Mouse (Mus musculus): ENCODE measurements at regions not wholly inside any gene's neighbourhood (a gene's known extent, or its start where the extent isn't known, plus 50 kb on each side); places are given as distances from the start of the nearest gene placed in this dataset.
"Not testable (repeated sequence)": the region's sequence is repeated elsewhere in the genome, so short reads cannot be mapped to it uniquely, and the experiment has no call there.

DNA sequence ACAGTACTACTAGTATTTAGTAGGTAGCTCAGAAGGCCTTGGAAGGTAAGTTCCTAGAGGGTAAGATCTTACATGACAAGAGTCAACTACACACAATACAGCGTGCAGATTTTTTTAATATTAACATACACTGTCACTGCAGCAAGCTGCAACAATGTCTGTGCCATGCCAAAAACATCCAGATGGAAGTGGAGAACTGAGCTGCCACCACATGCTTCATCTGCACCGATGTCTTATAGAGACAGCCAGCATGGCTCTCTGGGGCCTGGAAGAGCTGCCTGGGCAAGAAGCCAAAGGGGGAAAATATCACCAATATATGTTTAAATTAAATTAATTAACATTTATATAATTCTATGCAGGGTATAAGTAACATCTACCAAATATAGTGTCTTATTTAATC lies 795.3 kb downstream of the Cypt12 start:
- no peak for DNase-seq (ENCODE audit: low read depth, low spot score)

DNA sequence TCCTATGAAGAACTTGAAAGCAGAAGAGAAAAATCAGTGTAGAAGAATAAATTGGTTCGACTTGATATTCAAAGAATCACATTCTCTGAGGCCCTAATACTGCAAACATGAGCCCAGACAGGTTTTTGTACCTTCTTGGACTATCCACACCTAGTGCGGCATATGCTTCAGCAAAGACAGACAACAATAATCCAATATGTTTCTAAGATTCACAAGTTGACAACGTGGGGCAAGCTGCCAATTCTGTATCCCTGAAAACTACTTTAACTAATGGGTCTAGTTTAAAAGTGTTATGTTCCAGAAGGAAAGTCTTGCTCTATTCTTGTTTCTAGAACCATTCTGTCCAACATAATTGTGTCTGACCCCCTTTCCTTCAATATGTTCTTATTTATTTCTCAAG lies 796.0 kb downstream of the Cypt12 start:
- DNase-seq (ENCODE audit: low read depth, low spot score): no peak

DNA sequence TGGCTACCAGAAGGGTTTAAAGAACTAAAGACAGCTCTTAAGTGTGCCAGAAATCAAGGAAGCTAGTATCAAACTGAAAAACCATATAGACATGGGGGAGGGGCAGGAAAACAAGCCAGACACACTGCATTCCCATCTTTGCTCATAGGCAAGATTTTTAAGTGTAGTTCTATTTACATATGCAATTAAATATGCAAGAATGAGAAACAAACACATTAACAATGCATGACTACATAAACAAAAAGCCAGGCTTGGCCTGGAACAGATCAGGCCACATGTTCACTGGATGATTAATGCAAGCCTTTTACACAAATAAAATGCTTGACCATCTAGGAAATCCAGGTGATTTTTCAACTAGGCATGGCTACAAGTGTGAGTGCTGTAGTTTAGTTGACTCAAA lies 798.0 kb downstream of the Cypt12 start:
- DNase-seq (ENCODE audit: low read depth, low spot score): no peak

DNA sequence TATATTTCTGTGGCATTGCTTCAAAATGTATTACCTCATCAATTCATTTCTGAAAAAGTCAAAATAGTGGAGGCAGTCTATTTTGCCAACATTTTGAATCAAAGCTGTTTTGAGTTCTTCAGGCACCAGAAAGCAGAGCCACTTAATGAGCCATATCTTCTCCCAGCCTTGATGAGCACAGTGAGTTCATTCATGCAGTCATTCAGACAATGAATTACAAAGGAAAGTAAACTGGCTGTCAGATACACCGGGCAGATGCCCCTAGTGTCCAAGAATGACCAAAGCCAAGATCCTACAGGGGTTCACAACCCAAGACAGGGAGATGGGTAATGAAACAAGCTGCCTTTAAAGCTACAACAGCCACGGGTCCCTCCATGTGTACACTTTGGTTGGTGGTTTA lies 798.7 kb downstream of the Cypt12 start:
- no peak for DNase-seq (ENCODE audit: low read depth, low spot score)

DNA sequence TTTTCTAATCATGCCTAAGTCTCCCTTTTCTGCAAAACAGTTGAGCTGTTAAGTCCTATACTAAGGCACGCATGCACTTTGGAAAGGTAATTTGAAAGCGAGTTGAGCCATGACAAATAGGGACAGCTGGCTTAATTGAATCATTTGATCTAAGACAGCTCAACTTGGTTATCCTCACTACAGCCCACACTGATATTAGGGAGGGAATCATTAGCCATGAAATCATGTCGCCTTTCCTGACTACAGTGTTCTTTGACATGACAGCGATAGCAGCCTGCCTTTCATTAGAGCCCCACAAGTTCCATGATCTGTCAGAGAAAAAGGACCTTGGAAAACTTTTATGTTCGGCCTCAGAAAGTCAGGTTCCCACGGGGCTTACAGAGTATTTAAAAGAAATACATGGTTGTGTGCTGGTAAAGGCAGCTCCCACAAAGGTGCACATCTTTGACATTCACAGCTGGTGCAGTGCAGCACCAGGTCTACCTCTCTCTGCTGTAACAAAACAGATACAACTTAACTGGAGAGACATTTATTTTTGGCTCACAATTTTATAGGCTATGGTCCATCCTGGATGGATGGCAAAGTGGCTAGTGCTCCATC lies 803.5 kb downstream of the Cypt12 start:
- no peak for DNase-seq (ENCODE audit: low read depth, low spot score)

DNA sequence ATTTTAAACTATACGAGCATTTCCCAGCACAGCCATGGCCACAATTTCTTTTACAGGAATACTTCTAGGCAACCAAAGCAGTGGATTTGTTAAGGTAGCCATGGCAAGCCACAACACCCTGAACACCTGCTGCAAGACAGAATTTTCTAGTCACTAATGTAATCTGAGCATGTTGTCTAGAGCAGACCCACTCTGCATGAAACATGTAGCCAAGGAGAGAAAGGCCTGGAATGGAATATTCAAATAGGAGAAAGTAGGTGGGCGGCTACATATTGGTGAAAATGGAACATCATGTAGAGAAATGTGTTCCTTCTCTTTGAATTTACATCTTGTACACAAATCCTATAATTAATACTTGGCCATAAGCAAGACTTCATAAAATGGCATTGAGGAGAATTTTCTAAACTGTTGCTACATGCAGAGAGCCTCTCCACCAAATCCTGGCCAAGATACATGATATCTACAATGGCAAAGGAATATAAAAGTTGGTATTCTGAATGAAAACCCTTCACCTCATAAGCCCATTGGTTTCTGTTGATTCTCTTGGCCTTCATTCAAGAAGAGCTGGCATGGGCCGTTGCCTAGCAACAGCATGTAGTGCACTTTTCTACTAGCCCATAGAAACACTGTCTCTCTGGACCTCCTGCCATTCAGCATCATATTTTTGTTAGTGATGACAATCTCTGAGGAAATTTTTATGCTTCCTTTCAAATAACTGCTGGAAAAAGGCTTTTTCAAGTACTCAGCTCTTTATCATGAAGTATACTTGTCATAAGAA lies 816.3 kb downstream of the Cypt12 start:
- no peak for DNase-seq (ENCODE audit: low read depth, low spot score)

DNA sequence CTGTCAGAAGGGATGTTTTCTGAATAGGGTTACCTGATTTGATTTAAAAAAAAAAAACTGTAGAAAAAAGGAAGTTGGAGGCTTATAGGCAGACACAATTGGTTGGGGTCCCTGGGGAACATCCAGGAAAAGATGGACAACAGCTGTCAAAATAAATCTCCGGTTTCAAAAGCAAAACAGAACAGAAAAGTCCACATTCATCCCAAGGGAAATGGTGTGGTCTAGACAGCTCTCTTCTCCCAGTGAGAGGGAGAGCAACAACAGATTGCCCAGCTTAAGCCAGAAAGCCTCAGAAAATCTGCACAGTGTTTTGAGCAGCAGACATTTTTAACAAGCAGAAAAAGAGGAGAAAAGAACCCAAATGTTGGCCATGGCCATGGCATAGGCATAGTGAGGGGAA lies 830.3 kb downstream of the Cypt12 start:
- DNase-seq (ENCODE audit: low read depth, low spot score): no peak

DNA sequence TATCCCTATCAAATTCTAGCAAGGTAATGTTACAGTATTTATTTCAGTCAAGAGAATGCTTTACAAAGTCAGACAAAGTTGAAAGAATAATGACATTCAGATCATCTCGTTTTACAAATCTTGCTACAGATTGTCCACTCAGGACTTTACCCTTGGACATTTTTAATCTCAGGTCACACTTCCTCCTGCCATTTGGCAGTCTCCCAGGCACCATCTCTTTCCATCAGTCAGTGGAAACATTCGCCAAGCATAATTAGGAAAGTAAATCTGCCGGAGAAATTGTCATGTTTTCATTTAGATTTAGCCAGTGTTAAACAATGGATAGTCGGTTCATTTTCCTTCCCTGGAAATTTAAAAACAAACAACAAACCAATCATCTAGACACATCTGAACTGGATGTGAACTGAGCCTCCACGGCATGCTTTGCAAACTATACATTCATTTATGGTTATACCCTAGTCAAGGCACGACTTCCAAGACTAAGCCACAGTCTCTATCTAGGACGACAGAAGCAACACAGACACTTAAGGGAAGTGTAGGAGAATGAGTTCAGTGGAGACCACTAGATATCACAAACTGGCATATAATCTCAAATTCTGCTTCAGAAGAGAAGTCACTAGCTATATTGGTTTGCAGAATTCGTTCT lies 839.4 kb downstream of the Cypt12 start:
- DNase-seq (ENCODE audit: low read depth, low spot score): no peak

DNA sequence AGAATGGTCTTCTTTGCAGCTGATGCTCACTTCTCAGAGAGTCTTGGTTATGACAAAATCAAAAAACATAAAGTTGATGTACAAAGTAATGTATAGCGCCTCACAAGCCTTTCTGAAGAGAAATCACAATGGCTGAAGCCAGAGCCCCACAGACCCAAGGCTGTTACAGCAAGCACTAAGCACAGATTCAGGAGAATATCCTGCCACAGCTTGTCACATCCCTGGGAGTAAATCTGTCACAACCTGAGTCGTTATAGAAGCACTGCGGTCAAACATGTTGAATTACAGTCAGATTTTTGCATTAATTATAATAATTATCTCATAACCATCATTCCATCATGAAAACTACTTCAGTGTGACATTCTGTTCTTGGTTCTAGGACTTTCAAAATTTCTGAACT lies 825.7 kb downstream of the 1700064H15Rik start:
- no peak for DNase-seq (ENCODE audit: low read depth, low spot score)

DNA sequence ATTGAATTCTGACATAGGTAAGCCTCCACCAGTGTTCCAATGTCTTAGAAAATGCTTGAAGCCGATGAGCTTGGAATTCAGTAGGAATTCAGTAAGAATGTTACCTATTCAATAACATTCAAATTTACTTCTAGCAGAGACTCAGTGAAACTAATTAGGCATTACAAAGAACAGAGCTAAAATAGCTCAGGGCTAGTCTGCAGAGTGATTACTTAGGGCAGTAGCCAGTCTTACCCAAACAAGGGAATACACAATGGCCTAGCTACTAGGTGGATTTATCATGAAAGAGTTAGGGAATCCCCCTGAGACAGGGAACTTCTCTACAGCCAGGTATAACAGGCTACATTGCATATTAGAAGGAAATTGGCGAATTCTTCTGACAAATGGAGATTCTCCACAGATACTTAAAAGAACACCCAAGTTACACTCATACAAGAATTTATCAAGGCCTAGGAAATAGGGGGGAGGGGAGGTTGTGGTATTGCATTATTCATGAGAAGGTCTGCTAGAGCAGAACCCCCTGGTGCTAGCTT lies 799.6 kb downstream of the 1700064H15Rik start:
- not testable (repeated sequence) for DNase-seq (ENCODE audit: low read depth, low spot score)

DNA sequence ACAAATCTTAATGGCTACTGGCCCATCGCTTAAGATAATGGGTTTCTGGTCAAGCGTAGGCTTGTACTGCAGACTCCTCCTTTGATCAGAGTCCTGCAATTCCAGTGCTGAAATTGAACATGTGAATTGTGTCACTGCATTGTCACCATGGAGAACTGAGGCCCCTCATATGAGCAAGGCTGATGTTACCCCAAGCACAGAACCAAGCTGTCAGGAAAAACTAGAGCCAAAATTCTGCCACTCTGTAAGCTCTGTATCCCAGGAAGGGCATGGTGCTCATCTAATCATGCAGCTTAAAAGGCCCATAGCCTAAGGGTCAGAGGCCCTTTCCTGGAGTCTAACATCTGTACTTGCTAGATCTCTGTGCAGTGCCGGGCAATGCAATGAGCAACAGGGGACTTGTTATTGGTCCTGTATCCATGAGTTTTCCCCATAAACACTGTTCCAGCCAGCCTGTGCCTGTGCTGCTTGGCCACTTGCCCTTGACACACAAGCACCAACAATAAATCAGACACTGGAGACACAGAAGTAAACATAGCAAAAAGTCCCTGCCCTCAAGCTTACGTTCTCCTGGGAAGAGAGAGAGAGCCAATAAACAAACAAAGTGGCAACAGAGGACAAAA lies 760.2 kb downstream of the 1700064H15Rik start:
- DNase-seq (ENCODE audit: low read depth, low spot score): no peak

DNA sequence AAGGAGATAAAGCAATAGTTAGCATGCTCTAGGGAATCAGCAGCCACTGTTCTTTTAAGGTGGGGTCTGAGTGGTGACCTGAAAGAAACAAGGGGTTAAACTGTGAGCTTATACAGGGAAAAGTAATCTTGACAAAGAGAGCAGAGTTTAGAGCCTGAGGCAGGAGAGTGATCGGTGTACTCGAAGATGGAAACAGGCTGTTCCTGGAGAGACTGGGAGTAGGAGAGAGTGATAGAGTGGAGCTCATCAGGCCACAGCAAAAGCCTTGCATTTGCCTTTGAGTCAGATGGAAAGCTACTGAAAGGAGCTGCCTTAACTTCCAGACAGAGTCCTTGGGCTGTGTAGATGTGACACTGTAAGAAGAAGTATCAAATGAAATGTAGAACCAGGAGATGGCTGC lies 759.7 kb downstream of the 1700064H15Rik start:
- DNase-seq (ENCODE audit: low read depth, low spot score): no peak

DNA sequence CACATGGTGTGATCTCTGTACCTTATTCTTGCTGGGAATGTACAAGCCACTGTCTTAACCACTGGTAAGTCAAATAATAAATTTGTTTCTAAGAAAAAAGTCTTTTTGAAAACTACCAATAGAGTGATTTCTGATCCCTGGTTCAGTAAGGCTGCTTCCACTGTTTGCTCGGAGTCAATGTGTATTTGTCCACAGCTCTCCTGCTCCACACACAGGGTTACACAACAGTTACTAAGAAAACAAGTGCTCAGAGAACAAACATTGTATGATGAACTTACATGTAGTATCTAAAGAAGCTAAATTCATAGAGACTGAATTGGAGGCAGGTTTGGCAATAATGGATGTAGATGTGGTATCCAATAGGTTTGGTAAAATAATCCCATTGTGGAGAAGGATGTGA lies 751.4 kb downstream of the 1700064H15Rik start:
- no peak for DNase-seq (ENCODE audit: low read depth, low spot score)

DNA sequence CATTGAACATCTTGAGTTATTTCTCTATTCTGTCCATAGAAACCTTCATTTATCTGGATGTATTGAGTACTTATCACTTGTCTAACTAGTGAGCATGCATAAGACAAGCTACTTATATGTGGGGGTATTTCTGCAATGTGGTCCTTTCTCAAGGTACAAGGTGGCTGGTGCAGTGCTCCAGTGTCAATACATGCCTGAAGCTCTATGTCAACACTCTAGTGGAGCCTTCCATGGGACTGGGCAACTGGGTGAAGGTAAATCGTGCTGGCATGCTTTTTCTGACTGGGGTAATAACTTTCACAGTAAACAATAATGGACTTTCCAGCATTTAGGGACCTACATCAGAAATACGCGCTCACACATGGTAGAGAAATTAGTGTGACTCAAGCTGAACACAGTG lies 750.9 kb downstream of the 1700064H15Rik start:
- DNase-seq (ENCODE audit: low read depth, low spot score): no peak

DNA sequence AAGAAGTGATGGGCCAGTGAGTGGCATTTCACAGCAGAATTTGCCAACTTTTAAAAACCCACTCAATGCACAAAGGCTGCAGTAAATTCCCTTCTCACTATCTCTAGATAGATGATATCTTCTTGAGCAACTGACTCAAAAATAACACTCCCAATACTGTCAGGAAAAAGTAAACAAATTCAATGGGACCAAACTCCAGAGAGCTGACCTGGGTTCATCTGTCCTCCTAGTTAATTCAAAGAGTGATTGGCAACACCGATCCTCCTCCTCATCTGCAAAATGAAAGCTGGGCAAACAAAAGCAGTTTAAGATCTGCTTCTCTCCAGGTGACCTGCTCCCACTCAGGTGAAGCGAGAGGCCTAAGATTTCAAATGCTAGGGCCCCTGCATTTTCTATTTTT lies 747.3 kb downstream of the 1700064H15Rik start:
- no peak for DNase-seq (ENCODE audit: low read depth, low spot score)

DNA sequence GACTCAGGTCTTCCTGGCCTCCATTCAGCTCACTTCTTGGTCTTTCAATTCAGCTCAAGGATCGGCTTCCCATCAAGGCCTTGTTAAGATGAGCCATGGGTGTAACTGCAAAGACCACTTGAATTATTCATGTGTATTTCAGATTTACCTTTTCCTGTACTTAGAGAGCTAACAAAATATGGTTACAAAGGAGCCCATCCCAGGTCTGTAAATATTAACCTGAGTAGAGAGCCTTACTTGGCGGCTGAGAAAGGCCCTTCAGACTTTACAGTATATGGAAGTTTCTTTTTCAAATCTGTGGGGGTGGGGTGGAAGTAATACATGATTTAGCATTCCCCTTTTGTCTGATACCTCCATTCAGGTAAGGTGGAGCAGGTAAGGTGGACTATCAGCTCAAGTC lies 735.7 kb downstream of the 1700064H15Rik start:
- no peak for DNase-seq (ENCODE audit: low read depth, low spot score)

DNA sequence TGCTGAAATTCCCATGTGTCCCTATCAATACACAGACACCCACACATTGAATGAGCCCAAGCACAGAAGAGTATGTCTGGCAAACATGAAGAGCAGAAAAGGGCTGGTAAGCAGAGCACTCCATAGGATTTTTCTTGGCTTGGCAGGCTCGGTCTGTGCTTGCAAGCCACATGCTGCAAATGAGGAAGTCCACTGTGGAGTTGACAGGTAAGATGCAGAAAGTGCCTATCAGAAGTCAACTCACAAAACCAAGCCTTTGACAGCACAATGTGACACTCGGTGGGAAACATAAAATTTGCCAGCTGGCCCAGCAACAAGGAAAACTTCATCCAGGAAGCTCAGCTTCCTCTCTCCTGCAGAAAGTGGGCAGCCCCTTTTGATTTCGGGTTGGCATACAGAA lies 722.7 kb downstream of the 1700064H15Rik start:
- no peak for DNase-seq (ENCODE audit: low read depth, low spot score)

DNA sequence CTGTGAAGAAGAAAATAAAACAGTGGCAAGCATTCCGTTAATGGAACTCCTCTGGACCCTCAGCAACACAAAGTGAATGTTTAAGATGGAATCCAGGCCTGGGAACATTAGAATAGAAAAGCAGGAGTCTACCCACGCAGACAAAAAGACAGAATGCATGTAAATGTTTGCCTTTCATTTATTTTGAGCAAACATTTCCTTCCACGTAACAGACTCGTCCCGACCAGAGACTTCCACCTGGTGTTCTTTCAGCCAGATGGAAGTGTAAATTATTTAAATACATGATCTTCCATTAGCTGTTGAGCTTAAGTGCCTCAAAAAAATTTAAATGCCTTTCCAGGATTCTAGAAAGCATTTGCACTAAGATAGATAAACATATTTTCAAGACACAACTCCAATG lies 722.3 kb downstream of the 1700064H15Rik start:
- no peak for DNase-seq (ENCODE audit: low read depth, low spot score)

DNA sequence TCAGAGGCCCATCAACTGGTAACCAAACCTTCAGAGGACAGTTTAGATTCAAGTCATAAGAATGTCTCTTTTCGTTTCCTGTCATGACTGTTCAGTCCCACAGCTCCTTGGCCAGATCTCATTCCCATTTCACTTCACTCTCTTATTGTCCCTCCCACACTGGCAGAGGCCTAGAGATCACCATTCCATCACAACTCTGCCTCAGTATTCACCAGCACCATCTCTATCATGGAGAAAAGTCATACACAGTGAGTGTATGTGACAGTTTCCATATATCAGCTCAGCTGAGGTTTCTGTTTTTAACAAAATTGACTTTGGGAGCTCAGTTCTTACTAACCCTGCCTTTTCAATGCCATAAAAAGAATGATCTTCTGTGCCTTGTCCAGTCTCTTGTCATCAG lies 719.7 kb downstream of the 1700064H15Rik start:
- DNase-seq (ENCODE audit: low read depth, low spot score): no peak

DNA sequence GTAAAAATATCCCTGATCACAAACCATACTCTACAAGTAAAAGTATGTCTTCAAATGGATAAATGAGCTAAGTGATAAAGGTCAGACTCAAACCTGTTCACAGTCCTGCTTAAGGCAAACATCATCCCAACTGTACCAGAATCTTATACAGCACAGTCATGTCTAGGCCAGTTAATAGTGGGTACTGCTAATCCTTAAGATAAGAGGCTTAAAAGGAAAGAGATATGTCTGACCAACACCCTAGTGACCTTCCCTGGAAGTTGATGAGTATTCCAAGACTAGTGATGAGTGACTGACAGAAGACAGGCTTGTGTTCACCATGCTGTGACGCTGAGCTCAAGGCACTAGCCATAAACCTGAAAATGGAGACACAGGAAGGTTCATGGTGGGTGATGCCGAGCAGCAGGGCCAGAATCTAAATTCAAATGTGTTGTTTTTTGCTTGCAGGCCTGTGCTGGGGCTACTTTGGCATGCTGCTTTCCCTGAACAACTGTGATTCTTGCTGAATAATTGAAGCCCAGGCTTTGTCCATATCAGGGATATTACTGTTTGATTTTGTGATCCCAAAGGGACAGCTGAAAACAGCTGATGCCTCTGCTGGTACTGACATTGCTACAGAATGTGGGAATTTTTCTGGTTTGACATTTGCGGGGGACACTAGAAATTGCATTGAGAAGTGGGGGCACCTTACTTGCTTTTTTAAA lies 699.9 kb downstream of the 1700064H15Rik start:
- DNase-seq (ENCODE audit: low read depth, low spot score): no peak

DNA sequence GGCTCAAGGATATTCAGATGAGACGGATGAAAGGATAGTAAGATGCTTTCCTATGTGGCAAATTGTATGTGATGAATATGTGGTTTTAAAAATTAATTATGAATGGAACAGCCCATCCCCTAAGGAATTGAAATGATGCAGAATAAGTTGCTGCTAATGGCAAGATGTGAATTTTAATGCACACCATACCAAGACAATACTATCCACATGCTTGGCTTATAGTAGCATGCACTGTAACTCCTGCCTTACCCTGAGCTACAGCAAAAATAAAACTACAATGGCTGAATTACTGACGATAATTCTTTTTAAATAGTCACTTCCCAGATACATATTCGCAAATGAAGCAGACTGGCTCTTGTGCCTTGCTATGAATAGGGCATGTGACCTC lies 699.4 kb downstream of the 1700064H15Rik start:
- no peak for DNase-seq (ENCODE audit: low read depth, low spot score)

All from retina, postnatal 7 days (tissue).